Mouse (Mus musculus): ENCODE data around the gene Amtn. TPM values are rescaled to one million over a fixed set of nuclear protein-coding genes. Genes with fewer than 3 reads are reported as not detected.

The Amtn gene
- polyA plus RNA-seq, 1 experiment from 2014 or later: not detected

Other genes with a start within 250 kb of the Amtn start
- not detected in 2 replicates for gene Gm11115, start 222.0 kb upstream of the Amtn start, polyA plus RNA-seq (2015; fragmentation: Nextera tagmentation; extraction: Ambion mirVana)
- not detected in 2 replicates for gene Gm7714, start 107.2 kb upstream of the Amtn start, polyA plus RNA-seq (2015; fragmentation: Nextera tagmentation; extraction: Ambion mirVana)
- gene Prol1, start 58.8 kb upstream of the Amtn start, polyA plus RNA-seq (2015; fragmentation: Nextera tagmentation; extraction: Ambion mirVana): not detected in 2 replicates
- gene Ambn, start 79.9 kb downstream of the Amtn start, polyA plus RNA-seq (2015; fragmentation: Nextera tagmentation; extraction: Ambion mirVana): not detected in 2 replicates
- gene Enam, start 111.9 kb downstream of the Amtn start, polyA plus RNA-seq (2015; fragmentation: Nextera tagmentation; extraction: Ambion mirVana): not detected in 2 replicates
- gene Jchain, start 151.8 kb downstream of the Amtn start, polyA plus RNA-seq (2015; fragmentation: Nextera tagmentation; extraction: Ambion mirVana): 0.18 and 0.38 TPM in 2 replicates
- gene Utp3, start 178.4 kb downstream of the Amtn start, polyA plus RNA-seq (2015; fragmentation: Nextera tagmentation; extraction: Ambion mirVana): 57.2 and 62.9 TPM in 2 replicates
- 192 and 200 TPM in 2 replicates for gene Rufy3, start 188.9 kb downstream of the Amtn start, polyA plus RNA-seq (2015; fragmentation: Nextera tagmentation; extraction: Ambion mirVana)